Mouse (Mus musculus): Measurements from ENCODE around the gene Ints3. TPM values are rescaled to one million over a fixed set of nuclear protein-coding genes. Genes with fewer than 3 reads are reported as not detected.

The Ints3 gene
- polyA plus RNA-seq, 1 experiment, result 22.9 TPM

- TF ChIP-seq POLR2A (IDR thresholded peaks at IDR 0.05; ENCODE audit: low read depth, low read length) (no peak), CTCF (conservative IDR thresholded peaks at IDR 0.05; ENCODE audit: insufficient read depth, insufficient read length, low read depth, low read length) (no peak)
- H3K27me3 ChIP-seq (replicated peaks; ENCODE audit: control insufficient read depth, insufficient read depth, low read length), result no peaks in the 10 kb centered on the region
- no peak overlapping the region for H3K27ac ChIP-seq (ENCODE audit: insufficient read depth, low read depth, low read length)
- H3K4me1 ChIP-seq (ENCODE audit: control insufficient read depth, insufficient read depth, low read length), result no peaks in the 10 kb centered on the region
- H3K36me3 ChIP-seq (ENCODE audit: control insufficient read depth, insufficient read depth, low read length), result no peaks in the 10 kb centered on the region
- no peak overlapping the region for H3K4me3 ChIP-seq (ENCODE audit: insufficient read depth, low read depth, low read length)
- no peak for DNase-seq
- 91% methylated on average over 14 of the region's 14 CpGs for WGBS
These were observed 21.5 kb upstream of the Ints3 start for GRCm38 (mm10) chr3:90454931-90455330.

- H3K36me3 ChIP-seq (ENCODE audit: control insufficient read depth, insufficient read depth, low read length), result no peaks in the 10 kb centered on the region
- H3K27ac ChIP-seq (ENCODE audit: insufficient read depth, low read depth, low read length), result no peak overlapping the region
- H3K27me3 ChIP-seq (replicated peaks; ENCODE audit: control insufficient read depth, insufficient read depth, low read length), result no peaks in the 10 kb centered on the region
- DNase-seq, result no peak
- TF ChIP-seq CTCF (conservative IDR thresholded peaks at IDR 0.05; ENCODE audit: insufficient read depth, insufficient read length, low read depth, low read length), result no peak
- TF ChIP-seq POLR2A (IDR thresholded peaks at IDR 0.05; ENCODE audit: low read depth, low read length), result no peak
- 67% methylated on average over 10 of the region's 10 CpGs for WGBS
- H3K4me3 ChIP-seq (ENCODE audit: insufficient read depth, low read depth, low read length), result no peak overlapping the region
- H3K4me1 ChIP-seq (ENCODE audit: control insufficient read depth, insufficient read depth, low read length), result 0 out of 2 replicates have a peak, but pooled peaks cover 4% of the 10 kb centered on the region
These were observed 18.1 kb upstream of the Ints3 start for GRCm38 (mm10) chr3:90451396-90452095.

GRCm38 (mm10) chr3:90450874-90451273 lies 17.5 kb upstream of the Ints3 start:
- H3K27ac ChIP-seq (ENCODE audit: insufficient read depth, low read depth, low read length), result no peak overlapping the region
- 36% methylated on average over 12 of the region's 12 CpGs for WGBS
- no peak for DNase-seq

GRCm38 (mm10) chr3:90448626-90449025 lies 15.2 kb upstream of the Ints3 start:
- DNase-seq, result peak; percentile 57
- H3K4me1 ChIP-seq (ENCODE audit: control insufficient read depth, insufficient read depth, low read length), result 0 out of 2 replicates have a peak, but pooled peaks cover 4% of the 10 kb centered on the region
- H3K36me3 ChIP-seq (ENCODE audit: control insufficient read depth, insufficient read depth, low read length), result no peaks in the 10 kb centered on the region
- peak overlapping the region; percentile 65 for H3K27ac ChIP-seq (ENCODE audit: insufficient read depth, low read depth, low read length)
- H3K4me3 ChIP-seq (ENCODE audit: insufficient read depth, low read depth, low read length), result no peak overlapping the region
- 69% methylated on average over 6 of the region's 6 CpGs for WGBS
- TF ChIP-seq CTCF (conservative IDR thresholded peaks at IDR 0.05; ENCODE audit: insufficient read depth, insufficient read length, low read depth, low read length) (no peak), POLR2A (IDR thresholded peaks at IDR 0.05; ENCODE audit: low read depth, low read length) (no peak)
- no peaks in the 10 kb centered on the region for H3K27me3 ChIP-seq (replicated peaks; ENCODE audit: control insufficient read depth, insufficient read depth, low read length)

More at GRCm38 (mm10) chr3:90450874-90451273, 17.5 kb upstream of the Ints3 start:
- Histone ChIP-seq H3K27me3 (replicated peaks; ENCODE audit: control insufficient read depth, insufficient read depth, low read length) (no peaks in the 10 kb centered on the region), H3K36me3 (ENCODE audit: control insufficient read depth, insufficient read depth, low read length) (no peaks in the 10 kb centered on the region), H3K4me3 (ENCODE audit: insufficient read depth, low read depth, low read length) (no peak overlapping the region), H3K4me1 (ENCODE audit: control insufficient read depth, insufficient read depth, low read length) (0 out of 2 replicates have a peak, but pooled peaks cover 4% of the 10 kb centered on the region)
- TF ChIP-seq CTCF (conservative IDR thresholded peaks at IDR 0.05; ENCODE audit: insufficient read depth, insufficient read length, low read depth, low read length) (no peak), POLR2A (IDR thresholded peaks at IDR 0.05; ENCODE audit: low read depth, low read length) (no peak)

GRCm38 (mm10) chr3:90447123-90447494 lies 13.7 kb upstream of the Ints3 start:
- DNase-seq, result peak; percentile 75
- no peaks in the 10 kb centered on the region for H3K27me3 ChIP-seq (replicated peaks; ENCODE audit: control insufficient read depth, insufficient read depth, low read length)
- H3K4me1 ChIP-seq (ENCODE audit: control insufficient read depth, insufficient read depth, low read length), result 0 out of 2 replicates have a peak, but pooled peaks cover 4% of the 10 kb centered on the region
- no peak overlapping the region for H3K4me3 ChIP-seq (ENCODE audit: insufficient read depth, low read depth, low read length)
- WGBS, result 63% methylated on average over 7 of the region's 7 CpGs
- H3K36me3 ChIP-seq (ENCODE audit: control insufficient read depth, insufficient read depth, low read length), result no peaks in the 10 kb centered on the region
- peak overlapping the region; percentile 97 for H3K27ac ChIP-seq (ENCODE audit: insufficient read depth, low read depth, low read length)
- no peak for TF ChIP-seq CTCF (conservative IDR thresholded peaks at IDR 0.05; ENCODE audit: insufficient read depth, insufficient read length, low read depth, low read length)
- no peak for TF ChIP-seq POLR2A (IDR thresholded peaks at IDR 0.05; ENCODE audit: low read depth, low read length)

DNA sequence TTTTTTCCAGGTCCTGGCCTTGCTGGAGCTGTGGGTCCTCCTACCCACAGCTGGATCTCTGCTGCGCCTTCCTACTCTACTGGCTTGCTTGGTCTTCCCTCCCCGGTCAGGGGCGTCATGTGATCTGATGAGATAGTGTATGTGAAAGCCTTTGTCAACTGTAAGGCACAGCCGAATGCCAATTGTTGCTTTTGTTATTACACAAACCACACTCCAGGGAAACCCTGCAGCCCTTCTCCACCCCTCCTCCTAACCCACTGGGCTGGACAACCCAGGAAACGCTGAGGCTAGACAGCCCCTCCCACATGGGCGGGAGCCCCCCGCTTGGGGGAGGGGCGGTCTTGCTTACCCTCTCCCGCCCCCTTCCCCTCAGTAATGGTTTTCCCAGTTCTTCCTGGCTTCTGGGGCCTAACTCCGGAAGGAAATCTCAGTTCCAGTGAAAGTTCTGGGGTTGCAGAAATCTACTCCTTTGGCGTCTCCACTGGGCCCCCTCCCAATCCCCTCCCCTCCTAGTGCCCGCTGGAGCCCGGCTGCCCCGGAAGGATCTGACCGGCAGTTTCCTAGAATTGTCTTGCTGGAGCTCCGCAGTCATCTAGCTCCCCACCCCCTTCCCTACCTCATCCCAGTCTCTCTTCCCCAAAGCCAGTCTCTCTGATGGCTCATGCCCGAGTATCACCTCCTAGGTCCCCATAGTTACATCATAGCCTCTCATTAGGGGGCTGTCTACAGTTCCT lies 13.1 kb upstream of the Ints3 start:
- H3K4me1 ChIP-seq (ENCODE audit: control insufficient read depth, insufficient read depth, low read length), result 0 out of 2 replicates have a peak, but pooled peaks cover 4% of the 10 kb centered on the region
- peak; percentile 96 for DNase-seq
- WGBS, result 11% methylated on average over 17 of the region's 17 CpGs

More for the DNA sequence above, 13.1 kb upstream of the Ints3 start:
- peak; percentile 4 for TF ChIP-seq POLR2A (IDR thresholded peaks at IDR 0.05; ENCODE audit: low read depth, low read length)
- no peak for TF ChIP-seq CTCF (conservative IDR thresholded peaks at IDR 0.05; ENCODE audit: insufficient read depth, insufficient read length, low read depth, low read length)
- Histone ChIP-seq H3K27ac (ENCODE audit: insufficient read depth, low read depth, low read length) (peak overlapping the region; percentile 97), H3K27me3 (replicated peaks; ENCODE audit: control insufficient read depth, insufficient read depth, low read length) (no peaks in the 10 kb centered on the region), H3K4me3 (ENCODE audit: insufficient read depth, low read depth, low read length) (peak overlapping the region; percentile 5; the same call in 1 of the 2 replicates), H3K36me3 (ENCODE audit: control insufficient read depth, insufficient read depth, low read length) (no peaks in the 10 kb centered on the region)

Data from kidney, adult 2 months (tissue).